Mouse (Mus musculus) midbrain, embryonic 12.5 days (tissue): ENCODE measurements around the gene Adgrg5. TPM values are rescaled to one million over a fixed set of nuclear protein-coding genes. Genes with fewer than 3 reads are reported as not detected.

ENCODE experiments used
- ATAC-seq: fragments of 200-750 bp; cut with Nextera tagmentation; 2 replicates; pipeline ENCODE4 v1.8.0; 2017; ENCODE audit warnings: low read depth, moderate TSS enrichment, moderate library complexity; ENCODE audit not compliant: low FRiP score
- H3K27ac ChIP-seq: fragments of 300-500 bp; sonication (generic); replicated peaks from 2 replicates; pipeline ENCODE4 v1.5.1; 2016; ENCODE audit warnings: mild to moderate bottlenecking
- H3K27me3 ChIP-seq: fragments of 300-500 bp; sonication (generic); 2 replicates; pipeline ENCODE4 v1.6.1; 2016; ENCODE audit warnings: mild to moderate bottlenecking
- H3K36me3 ChIP-seq: fragments of 300-500 bp; sonication (generic); 2 replicates; pipeline ENCODE4 v1.6.1; 2016
- H3K4me1 ChIP-seq: fragments of 300-500 bp; sonication (generic); 2 replicates; pipeline ENCODE4 v1.6.1; 2016
- H3K4me2 ChIP-seq: fragments of 300-500 bp; sonication (generic); replicated peaks from 2 replicates; pipeline ENCODE4 v1.6.1; 2016; ENCODE audit warnings: mild to moderate bottlenecking, moderate library complexity
- H3K4me3 ChIP-seq: fragments of 300-500 bp; sonication (generic); 2 replicates; pipeline ENCODE4 v1.5.1; 2016; ENCODE audit warnings: mild to moderate bottlenecking
- H3K9ac ChIP-seq: fragments of 300-500 bp; sonication (generic); replicated peaks from 2 replicates; pipeline ENCODE4 v1.6.1; 2016; ENCODE audit warnings: mild to moderate bottlenecking, moderate library complexity
- H3K9me3 ChIP-seq: fragments of 300-500 bp; sonication (generic); 2 replicates; pipeline ENCODE4 v1.6.1; 2016; ENCODE audit warnings: mild to moderate bottlenecking
- whole genome bisulfite sequencing: fragments of 180-500 bp; shearing (Covaris S2); methylation state at CpG from one replicate; pipeline ENCODE4 v1.1.7; 2016; 5-methylcytosine and 5-hydroxymethylcytosine counted together
- polyA plus RNA-seq: library from polyadenylated mRNA; unstranded; fragments of >200 nt; fragmentation: Nextera tagmentation; extraction: Ambion mirVana; gene quantifications from 2 replicates; pipeline ENCODE4 v1.2.1, GENCODE M21; 2016

Gene Adgrg5
- 0.09 and 0.10 TPM in 2 replicates for polyA plus RNA-seq

GRCm38 (mm10) chr8:94923405-94923804 is at the start of gene Adgrg5:
Gene Adgrg5, plus strand, starts transcription at chr8:94923694.
- Histone ChIP-seq H3K4me3 (no peak within 1 kb of the TSS), H3K9ac (no peak within 1 kb of the TSS), H3K4me2 (no peak within 1 kb of the TSS), H3K4me1 (no peaks in the 10 kb centered on the region), H3K9me3 (no peaks in the 10 kb centered on the region), H3K27me3 (peaks cover 2% of the 10 kb centered on the region), H3K36me3 (no peaks in the 10 kb centered on the region), H3K27ac (no peak within 1 kb of the TSS)
- 56% methylated on average over 8 of the region's 8 CpGs for WGBS
- ATAC-seq, result no peak

GRCm38 (mm10) chr8:94874358-94874757 is 49.1 kb upstream of the Adgrg5 start:
- no peak overlapping the region for H3K9ac ChIP-seq
- whole genome bisulfite sequencing, result 15% methylated on average over 6 of the region's 6 CpGs
- no peak overlapping the region for H3K4me2 ChIP-seq
- no peaks in the 10 kb centered on the region for H3K9me3 ChIP-seq
- no peak overlapping the region for H3K27ac ChIP-seq
- no peak overlapping the region for H3K4me3 ChIP-seq
- ATAC-seq, result no peak
- H3K4me1 ChIP-seq, result peaks cover 55% of the 10 kb centered on the region
- peaks cover 70% of the 10 kb centered on the region for H3K27me3 ChIP-seq
- H3K36me3 ChIP-seq, result no peaks in the 10 kb centered on the region

- Histone ChIP-seq H3K27me3 (peaks cover 61% of the 10 kb centered on the region), H3K36me3 (no peaks in the 10 kb centered on the region), H3K4me1 (peaks cover 45% of the 10 kb centered on the region), H3K4me2 (peak overlapping the region; percentile 97), H3K27ac (no peak overlapping the region), H3K9me3 (no peaks in the 10 kb centered on the region), H3K9ac (peak overlapping the region; percentile 63), H3K4me3 (peak overlapping the region; percentile 59)
- 22% methylated on average over 17 of the region's 17 CpGs for WGBS
- no peak for ATAC-seq
Observed at GRCm38 (mm10) chr8:94875096-94875870, 48.2 kb upstream of the Adgrg5 start.

- no peaks in the 10 kb centered on the region for H3K9me3 ChIP-seq
- ATAC-seq, result peak; percentile 28
- H3K27ac ChIP-seq, result no peak overlapping the region
- under 1% methylated on average over 16 of the region's 20 CpGs for WGBS
- H3K36me3 ChIP-seq, result no peaks in the 10 kb centered on the region
- H3K9ac ChIP-seq, result peak overlapping the region; percentile 63
- H3K4me2 ChIP-seq, result peak overlapping the region; percentile 97
- H3K4me3 ChIP-seq, result peak overlapping the region; percentile 59
- peaks cover 55% of the 10 kb centered on the region for H3K27me3 ChIP-seq
- peaks cover 40% of the 10 kb centered on the region for H3K4me1 ChIP-seq
Observed at GRCm38 (mm10) chr8:94875871-94876150, 47.7 kb upstream of the Adgrg5 start.

- peaks cover 36% of the 10 kb centered on the region for H3K4me1 ChIP-seq
- under 1% methylated on average over 17 of the region's 37 CpGs for WGBS
- peak within 1 kb of the TSS; percentile 97 for H3K4me2 ChIP-seq
- ATAC-seq, result peak; percentile 75
- no peaks in the 10 kb centered on the region for H3K9me3 ChIP-seq
- peak within 1 kb of the TSS; percentile 59 for H3K4me3 ChIP-seq
- H3K27ac ChIP-seq, result no peak within 1 kb of the TSS
- no peaks in the 10 kb centered on the region for H3K36me3 ChIP-seq
- peak within 1 kb of the TSS; percentile 63 for H3K9ac ChIP-seq
- peaks cover 51% of the 10 kb centered on the region for H3K27me3 ChIP-seq
Observed at GRCm38 (mm10) chr8:94876197-94876730, 47.2 kb upstream of the Adgrg5 start, which contains the start of gene Dok4. Gene Dok4, minus strand, starts transcription at chr8:94876330.

GRCm38 (mm10) chr8:94876820-94877219 is 46.7 kb upstream of the Adgrg5 start:
- Histone ChIP-seq H3K4me1 (peaks cover 30% of the 10 kb centered on the region), H3K4me2 (no peak overlapping the region), H3K27me3 (peaks cover 46% of the 10 kb centered on the region), H3K9me3 (no peaks in the 10 kb centered on the region), H3K36me3 (no peaks in the 10 kb centered on the region), H3K9ac (no peak overlapping the region), H3K4me3 (no peak overlapping the region), H3K27ac (no peak overlapping the region)
- WGBS, result 54% methylated on average over 3 of the region's 3 CpGs
- no peak for ATAC-seq

GRCm38 (mm10) chr8:94880742-94881141 is 42.8 kb upstream of the Adgrg5 start:
- H3K36me3 ChIP-seq, result no peaks in the 10 kb centered on the region
- peaks cover 5% of the 10 kb centered on the region; the same call in 1 of the 2 replicates for H3K4me1 ChIP-seq
- no peak overlapping the region for H3K4me2 ChIP-seq
- peaks cover 12% of the 10 kb centered on the region for H3K27me3 ChIP-seq
- H3K27ac ChIP-seq, result no peak overlapping the region
- ATAC-seq, result no peak
- H3K9me3 ChIP-seq, result no peaks in the 10 kb centered on the region
- no peak overlapping the region for H3K4me3 ChIP-seq
- H3K9ac ChIP-seq, result no peak overlapping the region
- WGBS, result 86% methylated on average over 4 of the region's 4 CpGs

- Histone ChIP-seq H3K4me3 (no peak overlapping the region), H3K4me2 (no peak overlapping the region), H3K27ac (no peak overlapping the region), H3K9ac (no peak overlapping the region), H3K36me3 (no peaks in the 10 kb centered on the region), H3K4me1 (no peaks in the 10 kb centered on the region), H3K27me3 (peaks cover 4% of the 10 kb centered on the region; the same call in 1 of the 2 replicates), H3K9me3 (no peaks in the 10 kb centered on the region)
- no peak for ATAC-seq
- 43% methylated on average over 14 of the region's 14 CpGs for WGBS
Observed at GRCm38 (mm10) chr8:94888383-94889036, 35.0 kb upstream of the Adgrg5 start.

GRCm38 (mm10) chr8:94892917-94893316 is 30.6 kb upstream of the Adgrg5 start:
- H3K4me3 ChIP-seq, result no peak overlapping the region
- peaks cover 4% of the 10 kb centered on the region; the same call in 1 of the 2 replicates for H3K27me3 ChIP-seq
- no peaks in the 10 kb centered on the region for H3K4me1 ChIP-seq
- ATAC-seq, result no peak
- no peak overlapping the region for H3K4me2 ChIP-seq
- H3K36me3 ChIP-seq, result no peaks in the 10 kb centered on the region
- 57% methylated on average over 2 of the region's 2 CpGs for WGBS
- no peak overlapping the region for H3K9ac ChIP-seq
- no peaks in the 10 kb centered on the region for H3K9me3 ChIP-seq
- no peak overlapping the region for H3K27ac ChIP-seq

GRCm38 (mm10) chr8:94899262-94899661 is 24.2 kb upstream of the Adgrg5 start:
- WGBS, result 13% methylated on average over 11 of the region's 11 CpGs

GRCm38 (mm10) chr8:94900617-94901016 is 22.9 kb upstream of the Adgrg5 start:
- WGBS, result 17% methylated on average over 6 of the region's 6 CpGs
- Histone ChIP-seq H3K4me1 (peaks cover 14% of the 10 kb centered on the region), H3K9ac (no peak overlapping the region), H3K27me3 (0 out of 2 replicates have a peak, but pooled peaks cover 6% of the 10 kb centered on the region), H3K4me2 (no peak overlapping the region), H3K4me3 (no peak overlapping the region), H3K9me3 (no peaks in the 10 kb centered on the region), H3K27ac (no peak overlapping the region), H3K36me3 (no peaks in the 10 kb centered on the region; the same call in 1 of the 2 replicates)
- ATAC-seq, result no peak

More at GRCm38 (mm10) chr8:94899262-94899661, 24.2 kb upstream of the Adgrg5 start:
- Histone ChIP-seq H3K9ac (no peak overlapping the region), H3K4me1 (peaks cover 9% of the 10 kb centered on the region; the same call in 1 of the 2 replicates), H3K9me3 (no peaks in the 10 kb centered on the region), H3K27ac (no peak overlapping the region), H3K4me2 (peak overlapping the region; percentile 3; the same call in 1 of the 2 replicates), H3K27me3 (0 out of 2 replicates have a peak, but pooled peaks cover 6% of the 10 kb centered on the region), H3K4me3 (no peak overlapping the region), H3K36me3 (no peaks in the 10 kb centered on the region)
- ATAC-seq, result no peak

GRCm38 (mm10) chr8:94901031-94901430 is 22.5 kb upstream of the Adgrg5 start:
- Histone ChIP-seq H3K4me1 (peaks cover 14% of the 10 kb centered on the region), H3K27ac (no peak overlapping the region), H3K27me3 (0 out of 2 replicates have a peak, but pooled peaks cover 6% of the 10 kb centered on the region), H3K4me3 (no peak overlapping the region), H3K9ac (no peak overlapping the region), H3K36me3 (no peaks in the 10 kb centered on the region; the same call in 1 of the 2 replicates), H3K4me2 (no peak overlapping the region), H3K9me3 (no peaks in the 10 kb centered on the region)
- WGBS, result 21% methylated on average over 5 of the region's 5 CpGs
- ATAC-seq, result no peak; the same call in 1 of the 2 replicates
